Mouse (Mus musculus): ENCODE data around the gene Hcls1.

The Hcls1 gene

GRCm38 (mm10) chr16:36989493-36989892, 54.7 kb downstream of the Hcls1 start:
- peak; percentile 24 to 36 for DNase-seq (ENCODE audit: low spot score in 2 of 2)

- DNase-seq (ENCODE audit: low spot score in 2 of 2) = no peak
Measured at GRCm38 (mm10) chr16:36989999-36990625, 55.3 kb downstream of the Hcls1 start, which contains the start of gene Fbxo40. TSS of gene Fbxo40 (minus strand) at chr16:36990467.

- no peak for DNase-seq (ENCODE audit: low spot score in 2 of 2)
Measured at GRCm38 (mm10) chr16:36997650-36998049, 62.9 kb downstream of the Hcls1 start.

- no peak for DNase-seq (ENCODE audit: low spot score in 2 of 2)
Measured at GRCm38 (mm10) chr16:36999366-36999972, 64.7 kb downstream of the Hcls1 start.

GRCm38 (mm10) chr16:37009262-37009661, 74.5 kb downstream of the Hcls1 start:
- DNase-seq (ENCODE audit: low spot score in 2 of 2) = no peak

- DNase-seq (ENCODE audit: low spot score in 2 of 2) = peak; percentile 32 to 36
Measured at GRCm38 (mm10) chr16:37010370-37010769, 75.6 kb downstream of the Hcls1 start.

- DNase-seq (ENCODE audit: low spot score in 2 of 2) = peak; percentile 91 to 92
Measured at GRCm38 (mm10) chr16:37011061-37011921, 76.5 kb downstream of the Hcls1 start, which contains the start of gene Polq. TSS of gene Polq (plus strand) at chr16:37011786.

GRCm38 (mm10) chr16:37011922-37012289, 77.1 kb downstream of the Hcls1 start:
- no peak for DNase-seq (ENCODE audit: low spot score in 2 of 2)

- no peak for DNase-seq (ENCODE audit: low spot score in 2 of 2)
Measured at GRCm38 (mm10) chr16:37012336-37012735, 77.6 kb downstream of the Hcls1 start.
